Comparison of ENCODE assay signal across 12 mouse cellular contexts in genomic region chr16:32672250-32672649, GRCm38 (mm10). TPM values are rescaled to one million over a fixed set of nuclear protein-coding genes. Genes with fewer than 3 reads are reported as not detected.
DNase-seq lines count a peak whose midpoint lies in the region; ATAC-seq and TF ChIP-seq lines count a peak whose summit lies in the region.
"Had no signal": no experiment of that assay in that cellular context is flagged by ENCODE, and none has a peak within 500 bp of the region (broad histone marks: within the 10 kb centered on the region; RNA-seq: fewer than 3 reads in every experiment).

No protein-coding gene starts in this region.

- peaks cover 53% of the 10 kb centered on the region for H3K4me1 ChIP-seq in heart, embryonic 10.5 days
- H3K4me1 ChIP-seq in liver, adult 2 months (ENCODE audit: control insufficient read depth, insufficient read depth, low read length), result peaks cover 22% of the 10 kb centered on the region
- H3K4me1 ChIP-seq in liver, embryonic 11.5 days (replicated peaks; ENCODE audit: control insufficient read depth, insufficient read depth, low read length), result peaks cover 39% of the 10 kb centered on the region
- peaks cover 37% of the 10 kb centered on the region for H3K4me1 ChIP-seq in liver, postnatal 0 days (ENCODE audit: insufficient read depth)
- H3K4me1 ChIP-seq in limb, embryonic 10.5 days, result peaks cover 10% of the 10 kb centered on the region
- H3K4me1 ChIP-seq: midbrain, embryonic 15.5 days had no signal

- no peak for TF ChIP-seq EP300 in liver, postnatal 0 days (IDR thresholded peaks at IDR 0.05; ENCODE audit: low read depth)

- DNase-seq in heart, embryonic 10.5 days (ENCODE audit: low spot score), result no peak
- DNase-seq in heart, postnatal 10 days, result no peak
- no peak for DNase-seq in liver, adult 2 months (ENCODE audit: extremely low read depth, low read depth, low spot score)
- no peak for DNase-seq in liver, embryonic 11.5 days (ENCODE audit: low spot score)
- DNase-seq in liver, postnatal 0 days, result peak; percentile 12
- no peak for DNase-seq in limb, embryonic 10.5 days (ENCODE audit: low spot score)
- no peak for DNase-seq in ovary, adult 18-20 months (ENCODE audit: low spot score)
- DNase-seq: layer of hippocampus, postnatal 36 days had no signal

- peaks cover 72% of the 10 kb centered on the region for H3K27me3 ChIP-seq in heart, embryonic 10.5 days (ENCODE audit: insufficient read depth, poor library complexity, severe bottlenecking)
- no peaks in the 10 kb centered on the region for H3K27me3 ChIP-seq in liver, adult 2 months (ENCODE audit: control insufficient read depth, insufficient read depth, low read length)
- H3K27me3 ChIP-seq in liver, embryonic 11.5 days (replicated peaks; ENCODE audit: control insufficient read depth, insufficient read depth, low read length), result no peaks in the 10 kb centered on the region
- no peaks in the 10 kb centered on the region for H3K27me3 ChIP-seq in liver, postnatal 0 days (ENCODE audit: insufficient read depth, low read length)
- no peaks in the 10 kb centered on the region for H3K27me3 ChIP-seq in limb, embryonic 10.5 days (ENCODE audit: low read depth, poor library complexity, severe bottlenecking)
- H3K27me3 ChIP-seq: limb, embryonic 15.5 days; midbrain, embryonic 15.5 days had no signal

- H3K4me2 ChIP-seq in liver, embryonic 11.5 days, result no peak overlapping the region
- no peak overlapping the region; the same call in 1 of the 2 replicates for H3K4me2 ChIP-seq in liver, postnatal 0 days (ENCODE audit: low read depth, low read length)
- H3K4me2 ChIP-seq: limb, embryonic 15.5 days; midbrain, embryonic 15.5 days had no signal

- TF ChIP-seq CTCF in liver, adult 2 months (IDR thresholded peaks at IDR 0.05; ENCODE audit: low read depth, low read length), result no peak
- no peak for TF ChIP-seq CTCF in liver, postnatal 0 days (IDR thresholded peaks at IDR 0.05; ENCODE audit: low read depth)

- no peak overlapping the region for H3K4me3 ChIP-seq in heart, embryonic 10.5 days
- H3K4me3 ChIP-seq in liver, adult 2 months (ENCODE audit: insufficient read depth, low read depth, low read length), result no peak overlapping the region
- H3K4me3 ChIP-seq in liver, embryonic 11.5 days (ENCODE audit: low read depth, low read length), result no peak overlapping the region
- H3K4me3 ChIP-seq in liver, postnatal 0 days (ENCODE audit: low read depth, low read length), result no peak overlapping the region
- H3K4me3 ChIP-seq in limb, embryonic 10.5 days, result no peak overlapping the region
- H3K4me3 ChIP-seq: limb, embryonic 15.5 days; midbrain, embryonic 15.5 days had no signal

- H3K79me2 ChIP-seq in liver, adult 2 months (ENCODE audit: control insufficient read depth, insufficient read depth, low read length), result peaks cover 6% of the 10 kb centered on the region; the same call in 1 of the 2 replicates

- intact Hi-C loops in heart, postnatal 10 days (cut with DNase I), result no loop called here

- TF ChIP-seq POLR2A in liver, adult 2 months (IDR thresholded peaks at IDR 0.05; ENCODE audit: extremely low read depth, insufficient read depth, low read length), result no peak

- WGBS in heart, embryonic 10.5 days, result 91% methylated on average over 7 of the region's 7 CpGs
- WGBS in liver, adult 2 months, result 79% methylated on average over 7 of the region's 7 CpGs
- WGBS in liver, embryonic 11.5 days, result 81% methylated on average over 7 of the region's 7 CpGs
- WGBS in liver, postnatal 0 days (ENCODE audit: insufficient replicate concordance), result 83% methylated on average over 7 of the region's 7 CpGs
- WGBS in limb, embryonic 10.5 days, result 89% methylated on average over 7 of the region's 7 CpGs

- no peaks in the 10 kb centered on the region for H3K9me3 ChIP-seq in heart, embryonic 10.5 days
- no peaks in the 10 kb centered on the region for H3K9me3 ChIP-seq in liver, embryonic 11.5 days (ENCODE audit: control insufficient read depth, low read length)
- H3K9me3 ChIP-seq in liver, postnatal 0 days (ENCODE audit: low read length), result no peaks in the 10 kb centered on the region
- H3K9me3 ChIP-seq in limb, embryonic 10.5 days (replicated peaks), result no peaks in the 10 kb centered on the region
- H3K9me3 ChIP-seq: limb, embryonic 15.5 days; midbrain, embryonic 15.5 days had no signal

- H3K27ac ChIP-seq in heart, embryonic 10.5 days, result peak overlapping the region; percentile 62; the same call in 1 of the 2 replicates
- H3K27ac ChIP-seq in liver, adult 2 months (replicated peaks; ENCODE audit: insufficient read depth, low read depth, low read length), result peak overlapping the region; percentile 55
- H3K27ac ChIP-seq in liver, embryonic 11.5 days (ENCODE audit: low read depth, low read length), result no peak overlapping the region
- no peak overlapping the region for H3K27ac ChIP-seq in liver, postnatal 0 days (ENCODE audit: low read depth)
- no peak overlapping the region for H3K27ac ChIP-seq in limb, embryonic 10.5 days
- H3K27ac ChIP-seq: hindbrain, postnatal 0 days; limb, embryonic 15.5 days; midbrain, embryonic 15.5 days had no signal

- H3K36me3 ChIP-seq in heart, embryonic 10.5 days, result peaks cover 76% of the 10 kb centered on the region
- peaks cover 3% of the 10 kb centered on the region; the same call in 1 of the 2 replicates for H3K36me3 ChIP-seq in liver, adult 2 months (ENCODE audit: control insufficient read depth, insufficient read depth, low read length)
- peaks cover 41% of the 10 kb centered on the region for H3K36me3 ChIP-seq in liver, embryonic 11.5 days (ENCODE audit: control insufficient read depth, insufficient read depth, low read length)
- H3K36me3 ChIP-seq in liver, postnatal 0 days (replicated peaks; ENCODE audit: insufficient read depth, low read length), result peaks cover 28% of the 10 kb centered on the region
- H3K36me3 ChIP-seq in limb, embryonic 10.5 days, result peaks cover 91% of the 10 kb centered on the region

- no peak for ATAC-seq in liver, embryonic 11.5 days (replicated peaks; ENCODE audit: low FRiP score)
- peak; percentile 65 for ATAC-seq in activated CD4-positive, CD25-positive, alpha-beta regulatory T cell, adult 4 months
- no peak for ATAC-seq in liver, postnatal 0 days
- ATAC-seq: hindbrain, postnatal 0 days; midbrain, embryonic 15.5 days had no signal

- no peak overlapping the region for H3K9ac ChIP-seq in liver, adult 2 months (ENCODE audit: low read depth, low read length)
- H3K9ac ChIP-seq in liver, embryonic 11.5 days (ENCODE audit: low read depth, low read length), result no peak overlapping the region
- H3K9ac ChIP-seq in liver, postnatal 0 days (replicated peaks), result no peak overlapping the region
- H3K9ac ChIP-seq: limb, embryonic 15.5 days; midbrain, embryonic 15.5 days had no signal

RNA-seq across cellular contexts. Expression of gene Tnk2, which starts 28.6 kb away (rescaled TPM):
- polyA plus RNA-seq in heart, embryonic 10.5 days (2016; fragmentation: Nextera tagmentation; extraction: Ambion mirVana), result 6.5 and 9.2 TPM in 2 replicates
- total RNA-seq in heart, postnatal 10 days (2021), result 10 to 100 TPM; 39.0 to 41.3 TPM
- total RNA-seq in liver, adult 2 months (2014; rRNA removed), result 1.9 and 4.9 TPM in 2 replicates
- polyA plus RNA-seq in liver, adult 2 months (2012; rRNA removed), result 33.4 and 35.7 TPM in 2 replicates
- 10.8 and 11.6 TPM in 2 replicates for polyA plus RNA-seq in liver, embryonic 11.5 days (2014; fragmentation: Nextera tagmentation; extraction: Ambion mirVana)
- polyA plus RNA-seq in activated CD4-positive, CD25-positive, alpha-beta regulatory T cell, adult 4 months (2017; shearing (Covaris generic)), result 10 to 100 TPM in 1 of 2 experiments, 1 to 10 TPM in 1; 5.6 to 10.3 TPM
- 2.9 and 3.5 TPM in 2 replicates for polyA plus RNA-seq in liver, postnatal 0 days (2015; fragmentation: Nextera tagmentation; extraction: Ambion mirVana)
- 11.2 and 12.0 TPM in 2 replicates for polyA plus RNA-seq in limb, embryonic 10.5 days (2016; fragmentation: Nextera tagmentation; extraction: Ambion mirVana)

Comparison
In these comparisons a context has a peak if more than half of its experiments do, and no peak if none do; other contexts are left out.
1. H3K27ac ChIP-seq: peak in heart, embryonic 10.5 days (single experiment) and liver, adult 2 months (single experiment); none in liver, embryonic 11.5 days (single experiment), liver, postnatal 0 days (single experiment) and limb, embryonic 10.5 days (single experiment).